Mouse (Mus musculus): ENCODE measurements around the gene Cntfr.

GRCm38 (mm10) chr4:41670836-41671235 lies 26.1 kb downstream of the Cntfr start:
- TF ChIP-seq HCFC1 (IDR thresholded peaks at IDR 0.05; ENCODE audit: borderline replicate concordance, insufficient read depth, low read length) (no peak), CHD2 (IDR thresholded peaks at IDR 0.05; ENCODE audit: low read depth, low read length) (no peak), ZC3H11A (IDR thresholded peaks at IDR 0.05; ENCODE audit: borderline replicate concordance, low read depth, low read length) (no peak)
